Mouse (Mus musculus): Measurements from ENCODE around the gene Gstm1. TPM values are rescaled to one million over a fixed set of nuclear protein-coding genes. Genes with fewer than 3 reads are reported as not detected.
"Not testable (repeated sequence)": the region's sequence is repeated elsewhere in the genome, so short reads cannot be mapped to it uniquely, and the experiment has no call there.

Gene Gstm1
- polyA plus RNA-seq, 1 experiment from 2014 or later = 62.2 TPM

DNA sequence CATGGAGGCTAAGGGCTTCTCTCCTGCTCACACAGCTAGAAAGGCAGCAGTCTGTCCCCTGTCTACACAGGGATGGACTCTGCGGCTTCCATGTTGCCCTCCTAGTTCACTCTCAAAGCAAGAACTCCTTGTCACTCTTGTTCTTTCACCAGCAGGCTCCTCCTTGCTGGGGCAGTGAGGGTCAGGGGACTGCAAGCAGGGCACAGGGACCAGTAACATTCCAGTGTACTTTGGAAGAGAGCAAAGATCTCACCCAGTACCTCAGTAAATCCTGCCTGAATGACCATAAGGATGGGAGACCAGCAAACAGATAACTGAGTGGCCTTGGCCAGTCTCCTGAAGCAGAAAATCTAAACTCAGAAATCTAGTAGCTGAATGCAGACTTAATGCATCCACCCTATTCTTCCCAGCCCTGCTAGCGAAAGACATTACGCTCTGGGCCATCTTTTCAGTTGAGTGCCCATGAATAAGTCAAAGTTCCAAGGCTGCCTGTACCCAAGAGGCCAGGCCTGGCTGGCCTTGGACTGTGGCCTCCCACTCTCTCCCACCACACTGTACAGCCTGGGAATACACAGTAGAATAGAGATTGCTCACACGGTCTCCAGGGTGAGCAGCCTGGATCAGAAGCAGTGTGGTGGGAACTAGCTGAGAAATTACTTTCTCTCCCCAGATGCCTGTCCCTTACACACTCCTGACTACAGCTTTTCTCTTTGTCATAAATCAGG lies 11.0 kb upstream of the Gstm1 start:
- Histone ChIP-seq H3K27ac (no peak overlapping the region), H3K9me3 (no peaks in the 10 kb centered on the region), H3K4me3 (no peak overlapping the region), H3K4me1 (peaks cover 8% of the 10 kb centered on the region), H3K27me3 (ENCODE audit: insufficient read depth, poor library complexity, severe bottlenecking) (peaks cover 23% of the 10 kb centered on the region; the same call in 1 of the 2 replicates), H3K36me3 (no peaks in the 10 kb centered on the region)
- no peak for DNase-seq (ENCODE audit: low spot score)
- 88% methylated on average over 4 of the region's 4 CpGs for WGBS

DNA sequence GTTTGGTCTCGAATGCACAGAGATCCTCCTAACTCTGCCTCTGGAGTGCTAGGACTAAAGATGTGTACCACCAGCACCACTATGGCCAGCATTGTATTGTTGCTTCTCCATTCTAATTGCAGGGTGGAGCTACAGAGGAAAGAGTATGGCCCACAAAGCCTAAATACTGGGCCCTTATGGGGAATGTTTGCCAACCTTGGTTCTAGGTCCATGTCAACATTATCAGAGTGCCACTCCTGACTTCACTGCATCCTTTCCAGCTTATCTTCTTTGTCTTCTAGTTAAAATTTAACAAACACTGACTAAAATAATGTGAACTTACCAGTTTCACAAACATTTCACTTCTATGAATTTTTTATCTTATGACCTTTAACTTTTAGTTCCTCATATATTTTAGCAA lies 8.8 kb upstream of the Gstm1 start:
- 73% methylated on average over 1 of the region's 1 CpGs for WGBS
- DNase-seq (ENCODE audit: low spot score) = no peak
- Histone ChIP-seq H3K36me3 (no peaks in the 10 kb centered on the region), H3K9me3 (no peaks in the 10 kb centered on the region), H3K27ac (no peak overlapping the region), H3K27me3 (ENCODE audit: insufficient read depth, poor library complexity, severe bottlenecking) (peaks cover 31% of the 10 kb centered on the region), H3K4me3 (no peak overlapping the region), H3K4me1 (peaks cover 8% of the 10 kb centered on the region)

DNA sequence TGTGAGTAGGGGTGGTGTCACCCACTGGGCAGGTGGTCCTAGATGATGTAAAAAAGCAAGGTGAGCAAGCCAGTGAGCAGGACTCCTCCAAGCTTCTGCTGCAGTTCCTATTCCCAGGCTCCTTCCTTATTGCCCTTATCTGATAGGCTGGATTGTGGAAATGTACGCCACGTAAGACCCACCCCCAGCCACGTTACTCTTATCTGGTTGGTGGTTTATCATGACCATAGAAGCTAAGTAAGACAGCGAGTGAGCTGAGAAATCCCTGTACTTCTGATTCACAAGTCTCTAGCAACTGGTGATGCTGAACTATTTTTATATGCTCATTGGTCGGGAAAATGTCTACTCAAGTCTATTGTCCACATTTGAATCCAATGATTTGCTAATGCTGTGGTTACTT lies 8.3 kb upstream of the Gstm1 start:
- H3K27ac ChIP-seq = no peak overlapping the region
- H3K4me3 ChIP-seq = no peak overlapping the region
- peaks cover 8% of the 10 kb centered on the region for H3K4me1 ChIP-seq
- no peak for DNase-seq (ENCODE audit: low spot score)
- H3K9me3 ChIP-seq = no peaks in the 10 kb centered on the region
- H3K27me3 ChIP-seq (ENCODE audit: insufficient read depth, poor library complexity, severe bottlenecking) = peaks cover 31% of the 10 kb centered on the region
- H3K36me3 ChIP-seq = no peaks in the 10 kb centered on the region
- WGBS = 53% methylated on average over 5 of the region's 5 CpGs

DNA sequence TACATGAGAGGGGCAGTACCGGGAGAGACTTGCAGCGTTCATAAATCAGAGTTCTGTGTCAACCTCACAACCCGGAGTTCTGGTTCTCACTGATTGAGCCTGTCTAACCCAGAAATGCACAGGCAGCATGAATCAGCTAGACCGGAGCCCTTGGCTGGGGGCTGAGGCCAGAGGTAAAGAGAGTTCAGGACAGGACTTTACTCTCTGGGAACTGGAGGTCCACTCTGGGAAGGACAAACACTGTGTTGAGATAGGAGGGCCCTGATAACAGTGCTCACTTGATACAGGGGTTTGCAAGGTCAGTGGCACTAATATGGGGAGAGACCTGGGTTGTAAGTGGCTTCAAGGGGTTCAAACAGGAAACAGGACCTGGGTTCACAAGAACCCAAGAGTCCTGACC lies 7.5 kb upstream of the Gstm1 start:
- H3K9me3 ChIP-seq = no peaks in the 10 kb centered on the region
- H3K4me1 ChIP-seq = peaks cover 13% of the 10 kb centered on the region
- no peak overlapping the region for H3K4me3 ChIP-seq
- DNase-seq (ENCODE audit: low spot score) = no peak
- H3K27me3 ChIP-seq (ENCODE audit: insufficient read depth, poor library complexity, severe bottlenecking) = peaks cover 31% of the 10 kb centered on the region
- H3K36me3 ChIP-seq = no peaks in the 10 kb centered on the region
- H3K27ac ChIP-seq = no peak overlapping the region
- 62% methylated on average over 4 of the region's 4 CpGs for WGBS

DNA sequence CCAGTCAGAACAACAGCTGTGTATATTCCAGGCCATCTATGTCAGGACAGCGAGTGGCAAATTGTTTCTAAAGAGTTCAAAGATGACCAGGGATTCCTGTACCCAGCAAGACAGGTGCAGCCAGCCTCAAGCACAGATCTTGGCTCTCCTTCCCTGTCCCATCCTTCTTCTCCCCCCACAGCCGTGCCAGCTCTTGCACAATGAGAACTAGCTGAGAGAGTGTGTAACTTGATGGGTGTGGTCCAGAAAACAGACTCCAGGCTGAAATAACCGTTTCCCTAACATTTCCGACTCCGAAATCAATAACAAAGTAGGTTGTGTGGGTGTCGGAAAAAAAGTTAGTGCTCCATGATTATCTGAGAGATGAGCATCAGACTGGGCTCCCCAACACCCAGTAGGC lies 4.9 kb upstream of the Gstm1 start:
- 65% methylated on average over 6 of the region's 6 CpGs for WGBS
- no peaks in the 10 kb centered on the region for H3K36me3 ChIP-seq
- H3K9me3 ChIP-seq = no peaks in the 10 kb centered on the region
- H3K4me3 ChIP-seq = no peak overlapping the region
- DNase-seq (ENCODE audit: low spot score) = no peak
- H3K27me3 ChIP-seq (ENCODE audit: insufficient read depth, poor library complexity, severe bottlenecking) = peaks cover 16% of the 10 kb centered on the region
- H3K4me1 ChIP-seq = peaks cover 18% of the 10 kb centered on the region
- no peak overlapping the region for H3K27ac ChIP-seq

DNA sequence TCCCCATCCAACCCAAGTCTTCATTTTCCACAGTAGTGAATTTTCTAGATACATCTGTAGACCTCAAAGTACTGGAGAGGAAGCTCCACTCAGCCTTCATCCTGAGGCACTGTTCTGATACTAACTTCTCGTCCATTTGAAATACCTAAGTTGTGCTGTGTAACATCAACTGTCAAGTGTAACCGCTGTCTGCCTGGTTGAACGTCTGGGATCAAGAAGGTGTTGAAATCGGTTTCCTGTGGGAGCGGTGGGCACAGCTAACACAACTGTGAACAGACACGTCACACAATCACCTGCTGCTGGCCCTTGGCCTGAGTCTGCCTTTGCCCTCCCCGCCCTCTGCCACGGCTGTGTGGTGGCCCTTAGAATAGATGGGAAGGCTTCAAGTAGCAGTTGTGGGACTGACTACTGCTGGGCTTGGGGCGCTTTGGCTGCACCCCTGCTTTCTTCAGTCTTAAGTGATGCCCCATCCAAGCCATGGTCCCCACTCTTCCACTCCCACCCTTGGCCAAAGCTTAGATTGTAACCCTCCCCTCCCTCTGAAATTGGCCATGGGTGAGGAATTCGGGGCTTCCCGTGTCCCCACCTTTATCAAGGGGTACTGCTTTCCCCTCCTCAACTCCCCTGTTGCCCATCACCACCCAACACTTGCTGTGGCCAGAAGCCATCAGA lies 2.7 kb upstream of the Gstm1 start:
- DNase-seq (ENCODE audit: low spot score); H3K9me3 ChIP-seq; H3K4me3 ChIP-seq; H3K36me3 ChIP-seq; H3K27ac ChIP-seq: not testable (repeated sequence)
- 31% methylated on average over 11 of the region's 11 CpGs for WGBS
- Histone ChIP-seq H3K4me1 (peaks cover 27% of the 10 kb centered on the region), H3K27me3 (ENCODE audit: insufficient read depth, poor library complexity, severe bottlenecking) (peaks cover 25% of the 10 kb centered on the region)

DNA sequence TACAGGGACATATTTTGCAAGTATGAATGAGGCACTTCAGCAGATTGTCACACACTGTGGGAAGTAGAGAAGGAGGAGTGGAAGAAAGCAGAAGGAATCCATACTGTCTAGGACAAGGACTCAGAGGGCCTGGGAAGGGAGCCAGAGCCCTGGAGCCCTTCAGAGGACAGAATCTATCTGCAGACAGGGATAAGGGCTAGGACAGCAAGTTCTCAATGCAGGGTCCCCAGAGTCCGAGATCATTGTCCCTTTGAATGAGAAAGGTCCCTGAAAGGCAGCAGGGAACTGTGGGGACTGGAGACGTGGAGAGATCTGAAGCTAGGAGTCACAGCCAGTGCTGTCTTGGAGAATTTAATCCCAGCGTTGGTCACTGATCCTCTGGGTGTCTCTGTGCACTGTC lies 1.5 kb upstream of the Gstm1 start:
- peaks cover 23% of the 10 kb centered on the region for H3K27me3 ChIP-seq (ENCODE audit: insufficient read depth, poor library complexity, severe bottlenecking)
- not testable (repeated sequence) for H3K27ac ChIP-seq; H3K36me3 ChIP-seq; DNase-seq (ENCODE audit: low spot score); H3K4me3 ChIP-seq; H3K9me3 ChIP-seq
- 50% methylated on average over 3 of the region's 3 CpGs for WGBS
- H3K4me1 ChIP-seq = peaks cover 21% of the 10 kb centered on the region

DNA sequence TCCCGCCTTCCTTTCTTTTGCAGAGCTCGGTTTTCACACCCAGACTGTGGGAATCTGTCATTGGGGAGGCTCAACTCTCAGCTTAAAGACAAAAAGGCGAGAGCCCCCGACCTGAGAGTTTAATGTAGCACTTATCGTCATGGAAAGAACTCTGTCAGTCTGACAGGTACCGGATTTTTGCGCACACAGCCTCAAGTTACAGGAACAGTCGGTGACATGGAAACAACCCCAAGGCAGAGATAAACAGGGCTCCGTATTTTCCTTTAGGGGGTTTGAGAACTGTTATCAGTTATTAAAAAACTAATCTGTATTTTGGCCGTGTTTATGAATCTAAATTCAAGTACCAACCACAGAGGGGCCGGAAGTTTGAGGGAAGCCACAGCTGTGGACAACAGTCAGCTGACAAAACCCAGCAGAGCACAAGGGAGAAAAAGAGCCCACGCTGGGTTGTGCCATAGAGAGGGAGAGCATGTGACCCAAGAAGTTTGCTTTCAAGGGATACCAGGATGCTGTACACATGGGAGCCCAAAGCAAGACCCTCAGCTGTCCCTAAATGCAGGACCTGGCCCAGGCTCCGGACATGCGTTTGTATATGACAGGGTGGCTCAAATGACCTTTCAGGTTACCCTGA lies 532 bp upstream of the Gstm1 start:
- peaks cover 21% of the 10 kb centered on the region for H3K4me1 ChIP-seq
- peaks cover 20% of the 10 kb centered on the region for H3K27me3 ChIP-seq (ENCODE audit: insufficient read depth, poor library complexity, severe bottlenecking)
- H3K27ac ChIP-seq = peak overlapping the region; percentile 57
- 24% methylated on average over 14 of the region's 14 CpGs for WGBS
- H3K36me3 ChIP-seq = no peaks in the 10 kb centered on the region
- H3K9me3 ChIP-seq = no peaks in the 10 kb centered on the region
- no peak for DNase-seq (ENCODE audit: low spot score)
- peak overlapping the region; percentile 61 for H3K4me3 ChIP-seq

DNA sequence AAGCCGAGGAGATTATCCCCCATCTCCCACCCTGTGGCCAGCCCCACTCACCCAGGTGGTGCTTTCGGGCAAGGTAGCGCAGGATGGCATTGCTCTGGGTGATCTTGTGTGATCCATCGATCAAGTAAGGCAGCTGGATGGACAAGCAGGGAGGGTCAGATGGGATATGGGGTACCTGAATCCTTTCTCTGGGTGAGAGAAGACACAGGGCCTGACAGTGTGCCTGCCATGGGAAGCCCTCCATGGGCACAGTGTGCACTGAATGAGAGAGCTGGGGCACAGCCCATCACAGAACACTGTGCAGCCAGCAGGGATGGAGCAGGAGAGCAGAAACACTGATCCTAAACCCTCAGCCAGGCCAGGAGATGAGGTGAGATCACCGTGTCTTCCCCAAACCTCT lies 1.3 kb downstream of the Gstm1 start:
- WGBS = 79% methylated on average over 5 of the region's 5 CpGs
- not testable (repeated sequence) for DNase-seq (ENCODE audit: low spot score); H3K4me3 ChIP-seq

DNA sequence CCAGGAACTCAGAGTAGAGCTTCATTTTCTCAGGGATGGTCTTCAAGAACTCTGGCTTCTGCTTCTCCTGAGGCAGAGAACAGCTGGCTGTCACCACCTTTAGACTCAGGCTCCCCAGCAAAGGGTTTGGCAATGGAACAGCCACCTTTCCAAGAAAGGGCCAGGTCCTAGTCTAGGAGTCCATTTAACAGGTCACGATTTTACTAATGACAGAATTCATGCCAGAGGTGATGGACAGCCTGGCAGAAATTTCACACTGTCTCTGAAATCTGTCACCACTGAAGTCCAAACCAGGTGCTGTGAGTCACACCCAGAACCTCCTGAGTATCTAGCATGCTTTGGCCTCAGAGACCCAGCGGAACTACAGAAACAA lies 2.8 kb downstream of the Gstm1 start:
- Histone ChIP-seq H3K27ac (no peak overlapping the region), H3K36me3 (no peaks in the 10 kb centered on the region), H3K9me3 (no peaks in the 10 kb centered on the region), H3K4me1 (peaks cover 15% of the 10 kb centered on the region), H3K4me3 (no peak overlapping the region), H3K27me3 (ENCODE audit: insufficient read depth, poor library complexity, severe bottlenecking) (peaks cover 11% of the 10 kb centered on the region; the same call in 1 of the 2 replicates)
- 85% methylated on average over 2 of the region's 2 CpGs for WGBS
- DNase-seq (ENCODE audit: low spot score) = no peak

More for the DNA sequence above, 1.3 kb downstream of the Gstm1 start:
- H3K36me3 ChIP-seq, H3K9me3 ChIP-seq, H3K27ac ChIP-seq: not testable (repeated sequence)
- peaks cover 21% of the 10 kb centered on the region for H3K4me1 ChIP-seq
- peaks cover 11% of the 10 kb centered on the region; the same call in 1 of the 2 replicates for H3K27me3 ChIP-seq (ENCODE audit: insufficient read depth, poor library complexity, severe bottlenecking)

DNA sequence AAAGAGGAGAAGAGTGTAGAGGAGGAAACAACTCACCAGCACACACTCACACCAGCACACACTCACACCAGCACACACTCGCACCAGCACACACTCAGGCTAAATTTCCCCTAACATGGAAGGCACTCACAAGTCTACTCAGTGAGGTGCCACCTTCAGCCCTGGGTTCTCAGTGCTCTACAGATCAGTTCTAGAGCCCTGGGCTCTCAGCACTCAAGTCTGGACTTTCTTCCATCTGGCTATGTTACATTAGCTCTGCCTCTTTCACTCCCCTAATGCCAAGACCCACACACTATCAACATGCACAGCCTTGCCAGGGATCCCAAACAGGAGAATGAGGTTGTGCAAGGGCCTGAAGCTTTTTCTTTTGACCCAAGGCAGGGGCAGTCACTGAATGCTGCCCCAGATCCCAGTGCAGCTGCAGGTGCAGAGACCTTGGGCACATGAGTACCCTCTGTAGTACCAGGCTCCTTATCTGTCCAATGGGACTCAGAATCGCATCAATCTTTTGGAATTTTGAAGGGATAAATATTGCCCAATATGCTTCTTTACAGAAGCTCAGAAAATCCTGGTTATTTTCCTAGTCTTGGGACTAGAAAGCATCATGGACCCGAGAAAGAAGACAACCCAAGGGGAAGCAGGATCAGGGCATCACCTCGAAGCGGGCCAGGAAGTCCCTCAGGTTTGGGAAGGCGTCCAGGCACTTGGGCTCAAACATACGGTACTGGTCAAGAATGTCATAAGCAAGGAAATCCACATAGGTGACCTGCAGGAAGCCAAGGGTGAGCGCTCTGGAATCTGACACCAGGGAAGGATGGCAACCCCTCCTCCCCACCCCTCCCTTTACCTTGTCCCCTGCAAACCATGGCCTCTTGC lies 3.4 kb downstream of the Gstm1 start:
- Histone ChIP-seq H3K9me3 (no peaks in the 10 kb centered on the region), H3K27me3 (ENCODE audit: insufficient read depth, poor library complexity, severe bottlenecking) (peaks cover 11% of the 10 kb centered on the region; the same call in 1 of the 2 replicates), H3K4me1 (peaks cover 15% of the 10 kb centered on the region), H3K27ac (no peak overlapping the region), H3K36me3 (no peaks in the 10 kb centered on the region), H3K4me3 (no peak overlapping the region)
- WGBS = 77% methylated on average over 8 of the region's 8 CpGs
- no peak for DNase-seq (ENCODE audit: low spot score)

DNA sequence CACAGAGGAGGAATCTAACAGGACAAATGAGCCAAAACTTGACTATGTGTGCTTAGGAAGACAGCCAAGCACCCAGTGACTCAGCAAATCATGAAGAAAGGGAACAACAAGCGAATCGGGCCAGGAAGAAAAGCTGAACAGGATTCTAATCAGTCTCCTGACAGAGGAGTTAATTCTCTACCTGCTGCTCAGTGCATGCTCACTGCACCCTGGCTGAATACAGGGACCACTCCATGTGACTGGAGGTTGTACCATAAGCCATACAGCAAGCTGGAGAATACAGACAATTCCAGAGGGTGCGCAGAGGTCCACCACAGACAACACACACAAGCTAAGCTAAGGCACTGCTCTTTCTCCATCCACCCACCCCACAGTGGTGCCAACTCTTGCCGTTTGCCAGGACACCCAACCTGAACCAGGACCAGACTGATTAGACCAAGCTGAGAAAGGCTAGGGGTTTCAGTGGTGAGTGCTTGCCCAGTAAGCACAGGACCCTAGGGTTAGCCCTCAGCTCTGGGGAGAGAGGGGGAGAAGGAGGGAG lies 4.4 kb downstream of the Gstm1 start:
- Histone ChIP-seq H3K4me1 (peaks cover 13% of the 10 kb centered on the region), H3K4me3 (no peak overlapping the region), H3K36me3 (no peaks in the 10 kb centered on the region), H3K27me3 (ENCODE audit: insufficient read depth, poor library complexity, severe bottlenecking) (peaks cover 11% of the 10 kb centered on the region; the same call in 1 of the 2 replicates), H3K27ac (0 out of 2 replicates have a peak overlapping the region, but pooled peaks have one; percentile 16), H3K9me3 (no peaks in the 10 kb centered on the region)
- DNase-seq (ENCODE audit: low spot score) = no peak
- WGBS = 77% methylated on average over 4 of the region's 4 CpGs

Data from heart, embryonic 10.5 days (tissue).